Mouse (Mus musculus) heart, postnatal 0 days (tissue): Measurements from ENCODE around the gene Abraxas2. TPM values are rescaled to one million over a fixed set of nuclear protein-coding genes. Genes with fewer than 3 reads are reported as not detected.

Experiments used
- ATAC-seq: fragments of 200-750 bp; cut with Nextera tagmentation; 2 replicates; pipeline ENCODE4 v1.8.0; 2017; ENCODE audit warnings: low read depth, moderate number of reproducible peaks, moderate library complexity; ENCODE audit not compliant: insufficient read depth
- DNase-seq: peaks from one replicate; pipeline ENCODE4 v3.0.0-alpha.2; 2016; ENCODE audit warnings: low spot score
- H3K27ac ChIP-seq: fragments of 300-500 bp; sonication (generic); 2 replicates; pipeline ENCODE4 v1.5.1; 2014; ENCODE audit warnings: low read depth, mild to moderate bottlenecking
- H3K27me3 ChIP-seq: fragments of 300-500 bp; sonication (generic); 2 replicates; pipeline ENCODE4 v1.6.1; 2014; ENCODE audit warnings: low read length, mixed read lengths; ENCODE audit not compliant: control insufficient read depth, insufficient read depth
- H3K36me3 ChIP-seq: fragments of 300-500 bp; sonication (generic); replicated peaks from 2 replicates; pipeline ENCODE4 v1.6.1; 2014; ENCODE audit warnings: low read length, mixed read lengths; ENCODE audit not compliant: control insufficient read depth, insufficient read depth
- H3K4me1 ChIP-seq: fragments of 300-500 bp; sonication (generic); 2 replicates; pipeline ENCODE4 v1.6.1; 2014; ENCODE audit warnings: antibody characterized with exemption; ENCODE audit not compliant: control insufficient read depth, insufficient read depth
- H3K4me2 ChIP-seq: fragments of 300-500 bp; sonication (generic); 2 replicates; pipeline ENCODE4 v1.6.1; 2014; ENCODE audit warnings: low read depth, mild to moderate bottlenecking, low read length, moderate library complexity
- H3K4me3 ChIP-seq: fragments of 300-500 bp; sonication (generic); 2 replicates; pipeline ENCODE4 v1.5.1; 2014; ENCODE audit warnings: low read depth, low read length
- H3K9ac ChIP-seq: fragments of 300-500 bp; sonication (generic); replicated peaks from 2 replicates; pipeline ENCODE4 v1.6.1; 2014; ENCODE audit warnings: low read depth, low read length, mixed read lengths
- H3K9me3 ChIP-seq: fragments of 300-500 bp; sonication (generic); replicated peaks from 2 replicates; pipeline ENCODE4 v1.6.1; 2016; ENCODE audit warnings: low read length; ENCODE audit not compliant: control insufficient read depth
- CTCF ChIP-seq: IDR thresholded peaks from 2 replicates; pipeline ENCODE4 v1.5.1; 2016; ENCODE audit warnings: antibody characterized with exemption, control low read depth, low read depth
- EP300 ChIP-seq: IDR thresholded peaks from 2 replicates; pipeline ENCODE4 v1.6.1; 2016; ENCODE audit warnings: antibody characterized with exemption, low read depth
- WGBS: fragments of 180-500 bp; shearing (Covaris S2); extraction: QIAGEN DNeasy Blood & Tissue Kit; methylation state at CpG from one replicate; pipeline ENCODE4 v1.1.7; 2014; 5-methylcytosine and 5-hydroxymethylcytosine counted together
- polyA plus RNA-seq: library from polyadenylated mRNA; unstranded; fragments of >200 nt; fragmentation: Nextera tagmentation; extraction: Ambion mirVana; gene quantifications from 2 replicates; pipeline ENCODE4 v1.2.1, GENCODE M21; 2015
- total RNA-seq: library from RNA; depleted of rRNA; stranded (reverse); fragments of >200 nt; gene quantifications from 2 replicates; pipeline ENCODE4 v1.2.3, GENCODE M21; 2014; ENCODE audit warnings: low replicate concordance

Abraxas2 gene
- total and polyA plus RNA-seq, 2 experiments from 2014 or later: 24.1 to 25.7 TPM

GRCm38 (mm10) chr7:132903796-132904195 lies 44.8 kb downstream of the Abraxas2 start:
- no peak for DNase-seq
- no peaks in the 10 kb centered on the region for H3K4me1 ChIP-seq
- H3K4me2 ChIP-seq: no peak overlapping the region
- no peak overlapping the region for H3K27ac ChIP-seq
- no peak overlapping the region for H3K9ac ChIP-seq
- ATAC-seq: no peak
- no peaks in the 10 kb centered on the region for H3K9me3 ChIP-seq
- no peaks in the 10 kb centered on the region for H3K36me3 ChIP-seq
- WGBS: 67% methylated on average over 3 of the region's 3 CpGs
- H3K27me3 ChIP-seq: no peaks in the 10 kb centered on the region
- no peak for TF ChIP-seq CTCF
- TF ChIP-seq EP300: no peak
- no peak overlapping the region for H3K4me3 ChIP-seq

GRCm38 (mm10) chr7:132921971-132922370 lies 62.9 kb downstream of the Abraxas2 start:
- WGBS: 45% methylated on average over 3 of the region's 3 CpGs

GRCm38 (mm10) chr7:132925227-132925626 lies 66.2 kb downstream of the Abraxas2 start:
- DNase-seq: no peak
- H3K36me3 ChIP-seq: no peaks in the 10 kb centered on the region
- H3K9me3 ChIP-seq: no peaks in the 10 kb centered on the region
- H3K9ac ChIP-seq: no peak overlapping the region
- WGBS: 58% methylated on average over 2 of the region's 2 CpGs
- no peak for TF ChIP-seq CTCF
- TF ChIP-seq EP300: no peak
- no peaks in the 10 kb centered on the region for H3K4me1 ChIP-seq
- no peak overlapping the region for H3K4me2 ChIP-seq
- H3K27me3 ChIP-seq: no peaks in the 10 kb centered on the region
- no peak for ATAC-seq
- no peak overlapping the region for H3K4me3 ChIP-seq
- no peak overlapping the region for H3K27ac ChIP-seq

More at GRCm38 (mm10) chr7:132921971-132922370, 62.9 kb downstream of the Abraxas2 start:
- no peaks in the 10 kb centered on the region for H3K9me3 ChIP-seq
- TF ChIP-seq CTCF (no peak), EP300 (no peak)
- ATAC-seq (no peak), DNase-seq (no peak)
- H3K4me3 ChIP-seq: no peak overlapping the region
- no peak overlapping the region for H3K27ac ChIP-seq
- no peak overlapping the region for H3K4me2 ChIP-seq
- H3K27me3 ChIP-seq: no peaks in the 10 kb centered on the region
- no peaks in the 10 kb centered on the region for H3K36me3 ChIP-seq
- no peaks in the 10 kb centered on the region for H3K4me1 ChIP-seq
- H3K9ac ChIP-seq: no peak overlapping the region

- WGBS: 39% methylated on average over 3 of the region's 3 CpGs
- DNase-seq (no peak), ATAC-seq (no peak)
- Histone ChIP-seq H3K9me3 (no peaks in the 10 kb centered on the region), H3K36me3 (no peaks in the 10 kb centered on the region), H3K27me3 (no peaks in the 10 kb centered on the region), H3K9ac (no peak overlapping the region), H3K4me1 (no peaks in the 10 kb centered on the region), H3K4me2 (no peak overlapping the region), H3K4me3 (no peak overlapping the region), H3K27ac (no peak overlapping the region)
- no peak for TF ChIP-seq EP300
- TF ChIP-seq CTCF: no peak
Observed at GRCm38 (mm10) chr7:132927201-132927600, 68.2 kb downstream of the Abraxas2 start.

GRCm38 (mm10) chr7:132930055-132930454 lies 71.0 kb downstream of the Abraxas2 start:
- TF ChIP-seq CTCF: no peak
- TF ChIP-seq EP300: no peak
- peak overlapping the region; percentile 57 for H3K4me2 ChIP-seq
- peak overlapping the region; percentile 91 for H3K4me3 ChIP-seq
- H3K4me1 ChIP-seq: peaks cover 7% of the 10 kb centered on the region; the same call in 1 of the 2 replicates
- peak overlapping the region; percentile 98; the same call in 1 of the 2 replicates for H3K27ac ChIP-seq
- 89% methylated on average over 5 of the region's 5 CpGs for WGBS
- no peaks in the 10 kb centered on the region for H3K27me3 ChIP-seq
- DNase-seq (no peak), ATAC-seq (no peak)
- peak overlapping the region; percentile 93; the same call in 1 of the 2 replicates for H3K9ac ChIP-seq
- no peaks in the 10 kb centered on the region for H3K9me3 ChIP-seq
- no peaks in the 10 kb centered on the region for H3K36me3 ChIP-seq

GRCm38 (mm10) chr7:132930850-132931559 lies 72.0 kb downstream of the Abraxas2 start, which contains the start of gene Zranb1:
TSS of gene Zranb1 (plus strand) at chr7:132931142.
- Histone ChIP-seq H3K36me3 (no peaks in the 10 kb centered on the region), H3K27ac (peak within 1 kb of the TSS; percentile 98), H3K9me3 (no peaks in the 10 kb centered on the region), H3K4me2 (peak within 1 kb of the TSS; percentile 77), H3K9ac (peak within 1 kb of the TSS; percentile 93), H3K27me3 (no peaks in the 10 kb centered on the region), H3K4me3 (peak within 1 kb of the TSS; percentile 91), H3K4me1 (peaks cover 7% of the 10 kb centered on the region; the same call in 1 of the 2 replicates)
- DNase-seq (peak; percentile 98), ATAC-seq (peak; percentile 99)
- WGBS: under 1% methylated on average over 73 of the region's 93 CpGs
- no peak for TF ChIP-seq CTCF
- no peak for TF ChIP-seq EP300
